Mouse (Mus musculus) heart, adult 2 months (tissue): Measurements from ENCODE around the gene Mllt1. TPM values are rescaled to one million over a fixed set of nuclear protein-coding genes. Genes with fewer than 3 reads are reported as not detected.

ENCODE experiments used
- DNase-seq, 2 experiments: peaks; one replicate each; pipeline ENCODE4 v3.0.0; 2021
- H3K27ac ChIP-seq: fragments of 200-600 bp; 2 replicates; pipeline ENCODE4 v1.8.1; 2022
- H3K27me3 ChIP-seq: fragments of 200-500 bp; 2 replicates; pipeline ENCODE4 v1.6.1; 2012; ENCODE audit warnings: mild to moderate bottlenecking, low read length, inconsistent platforms, mixed read lengths; ENCODE audit not compliant: control insufficient read depth, insufficient read depth
- H3K36me3 ChIP-seq: fragments of 200-500 bp; 2 replicates; pipeline ENCODE4 v1.6.1; 2012; ENCODE audit warnings: low read length, inconsistent platforms; ENCODE audit not compliant: control insufficient read depth, insufficient read depth
- H3K4me1 ChIP-seq: fragments of 200-500 bp; 2 replicates; pipeline ENCODE4 v1.6.1; 2011; ENCODE audit warnings: low read length; ENCODE audit not compliant: control insufficient read depth, insufficient read depth
- H3K4me3 ChIP-seq: fragments of 200-600 bp; 2 replicates; pipeline ENCODE4 v1.8.1; 2022
- H3K79me2 ChIP-seq: fragments of 200-500 bp; replicated peaks from 2 replicates; pipeline ENCODE4 v1.6.1; 2012; ENCODE audit warnings: mild to moderate bottlenecking, inconsistent platforms, low read length, moderate library complexity, mixed read lengths; ENCODE audit not compliant: control insufficient read depth, insufficient read depth
- H3K9ac ChIP-seq: fragments of 200-500 bp; 2 replicates; pipeline ENCODE4 v1.6.1; 2012; ENCODE audit warnings: low read depth, mild to moderate bottlenecking, control low read depth, inconsistent platforms, low read length, mixed read lengths
- CTCF ChIP-seq: fragments of 200-600 bp; IDR thresholded peaks from 2 replicates; pipeline ENCODE4 v1.8.1; 2022; ENCODE audit warnings: antibody characterized with exemption, mild to moderate bottlenecking, moderate library complexity
- EP300 ChIP-seq: fragments of 200-500 bp; IDR thresholded peaks from 2 replicates; pipeline ENCODE4 v1.6.1; 2011; ENCODE audit warnings: low read depth, low read length, control low read depth; ENCODE audit not compliant: insufficient read depth
- POLR2A ChIP-seq: fragments of 200-500 bp; IDR thresholded peaks from 2 replicates; pipeline ENCODE4 v1.6.1; 2011; ENCODE audit warnings: mild to moderate bottlenecking, low read depth, low read length, control low read depth; ENCODE audit not compliant: insufficient read depth
- WGBS: fragments of 180-500 bp; shearing (Covaris S2); methylation state at CpG from one replicate; pipeline ENCODE4 v1.1.7; 2018; 5-methylcytosine and 5-hydroxymethylcytosine counted together
- intact Hi-C: fragments of 180-260 bp; cut with DNase I; formaldehyde crosslinking; loops from one replicate; pipeline ENCODE4 v1.15.1; 2025
- polyA plus RNA-seq: library from polyadenylated mRNA; depleted of rRNA; stranded (reverse); fragments of >200 nt; gene quantifications from 2 replicates; pipeline ENCODE4 v1.2.3, GENCODE M21; 2012
- total RNA-seq, 2 experiments: library from RNA; stranded (reverse); gene quantifications; 2 replicates each; pipeline ENCODE4 v1.2.3; 2021

Gene Mllt1
- total and polyA plus RNA-seq, 3 experiments, result 25.3 to 27.2 (median 27.2) TPM

GRCm38 (mm10) chr17:56933395-56933794 is 1.8 kb downstream of the Mllt1 start:
- Histone ChIP-seq H3K36me3 (no peaks in the 10 kb centered on the region), H3K9ac (no peak overlapping the region), H3K27ac (no peak overlapping the region), H3K4me3 (no peak overlapping the region), H3K27me3 (no peaks in the 10 kb centered on the region), H3K79me2 (peaks cover 6% of the 10 kb centered on the region), H3K4me1 (peaks cover 1% of the 10 kb centered on the region)
- whole genome bisulfite sequencing, result 88% methylated on average over 2 of the region's 2 CpGs
- TF ChIP-seq POLR2A (no peak), CTCF (no peak), EP300 (no peak)
- no peak for DNase-seq
- intact Hi-C loops, result no loop called here

- intact Hi-C loops, result no loop called here
- no peak overlapping the region for H3K4me3 ChIP-seq
- 58% methylated on average over 8 of the region's 8 CpGs for WGBS
- no peak overlapping the region for H3K9ac ChIP-seq
- H3K27ac ChIP-seq, result no peak overlapping the region
- H3K27me3 ChIP-seq, result no peaks in the 10 kb centered on the region
- H3K36me3 ChIP-seq, result no peaks in the 10 kb centered on the region
- H3K4me1 ChIP-seq, result peaks cover 1% of the 10 kb centered on the region
- H3K79me2 ChIP-seq, result peaks cover 9% of the 10 kb centered on the region
- TF ChIP-seq CTCF (no peak), POLR2A (no peak), EP300 (no peak)
- no peak for DNase-seq
Observed at GRCm38 (mm10) chr17:56930026-56930425, 5.2 kb downstream of the Mllt1 start.

- Histone ChIP-seq H3K4me1 (peaks cover 1% of the 10 kb centered on the region), H3K79me2 (peaks cover 7% of the 10 kb centered on the region)
Observed at GRCm38 (mm10) chr17:56929530-56929929, 5.7 kb downstream of the Mllt1 start.

GRCm38 (mm10) chr17:56929101-56929500 is 6.1 kb downstream of the Mllt1 start:
- no peaks in the 10 kb centered on the region for H3K36me3 ChIP-seq
- H3K4me3 ChIP-seq, result no peak overlapping the region
- H3K79me2 ChIP-seq, result peaks cover 7% of the 10 kb centered on the region
- H3K9ac ChIP-seq, result no peak overlapping the region
- DNase-seq, result no peak
- H3K27me3 ChIP-seq, result no peaks in the 10 kb centered on the region
- no peak overlapping the region for H3K27ac ChIP-seq
- intact Hi-C loops, result no loop called here
- H3K4me1 ChIP-seq, result peaks cover 1% of the 10 kb centered on the region
- no peak for TF ChIP-seq CTCF
- no peak for TF ChIP-seq POLR2A
- TF ChIP-seq EP300, result no peak

More at GRCm38 (mm10) chr17:56929530-56929929, 5.7 kb downstream of the Mllt1 start:
- Histone ChIP-seq H3K27me3 (no peaks in the 10 kb centered on the region), H3K4me3 (no peak overlapping the region), H3K9ac (no peak overlapping the region), H3K36me3 (no peaks in the 10 kb centered on the region), H3K27ac (no peak overlapping the region)
- intact Hi-C loops, result no loop called here
- WGBS, result 55% methylated on average over 1 of the region's 1 CpGs
- DNase-seq, result no peak
- TF ChIP-seq EP300 (no peak), POLR2A (no peak), CTCF (no peak)

GRCm38 (mm10) chr17:56925998-56926397 is 9.2 kb downstream of the Mllt1 start:
- WGBS, result 90% methylated on average over 2 of the region's 2 CpGs
- Histone ChIP-seq H3K27ac (no peak overlapping the region), H3K79me2 (peaks cover 4% of the 10 kb centered on the region), H3K4me3 (no peak overlapping the region), H3K27me3 (no peaks in the 10 kb centered on the region), H3K4me1 (peaks cover 1% of the 10 kb centered on the region; the same call in 1 of the 2 replicates), H3K36me3 (no peaks in the 10 kb centered on the region), H3K9ac (no peak overlapping the region)
- intact Hi-C loops, result no loop called here
- peak in 1 of 2 experiments; percentile 1 for DNase-seq
- no peak for TF ChIP-seq POLR2A
- TF ChIP-seq EP300, result no peak
- no peak for TF ChIP-seq CTCF

GRCm38 (mm10) chr17:56919725-56920124 is 15.5 kb downstream of the Mllt1 start:
- no peak overlapping the region for H3K4me3 ChIP-seq
- no peaks in the 10 kb centered on the region for H3K36me3 ChIP-seq
- no peak for TF ChIP-seq POLR2A
- TF ChIP-seq EP300, result no peak
- TF ChIP-seq CTCF, result no peak
- no peaks in the 10 kb centered on the region for H3K79me2 ChIP-seq
- 95% methylated on average over 3 of the region's 3 CpGs for WGBS
- no peaks in the 10 kb centered on the region for H3K4me1 ChIP-seq
- no peaks in the 10 kb centered on the region for H3K27me3 ChIP-seq
- no peak overlapping the region for H3K9ac ChIP-seq
- intact Hi-C loops, result no loop called here
- no peak overlapping the region for H3K27ac ChIP-seq
- DNase-seq, result no peak
